Mouse (Mus musculus): ENCODE measurements around the gene Nudt14.

GRCm38 (mm10) chr12:112927265-112927664 lies 14.7 kb downstream of the Nudt14 start:
- no peak for TF ChIP-seq CTCF (IDR thresholded peaks at IDR 0.05; ENCODE audit: low read depth, low read length)
- no peak for TF ChIP-seq POLR2A (IDR thresholded peaks at IDR 0.05; ENCODE audit: extremely low read depth, insufficient read depth, low read length)
